Mouse (Mus musculus): ENCODE data around the gene Akirin1.

- TF ChIP-seq CTCF (IDR thresholded peaks at IDR 0.05; ENCODE audit: low read depth), result no peak
- TF ChIP-seq EP300 (IDR thresholded peaks at IDR 0.05; ENCODE audit: low read depth), result no peak
Observed at GRCm38 (mm10) chr4:123692071-123692470, 58.1 kb downstream of the Akirin1 start.
